Mouse (Mus musculus): Measurements from ENCODE around the gene Rabgap1. TPM values are rescaled to one million over a fixed set of nuclear protein-coding genes. Genes with fewer than 3 reads are reported as not detected.

The Rabgap1 gene
- polyA plus RNA-seq, 1 experiment: 16.0 TPM

- Histone ChIP-seq H3K4me2 (ENCODE audit: low read depth) (peak within 1 kb of the TSS; percentile 78), H3K4me3 (peak within 1 kb of the TSS; percentile 71), H3K79me2 (ENCODE audit: control insufficient read depth, insufficient read depth) (peaks cover 49% of the 10 kb centered on the region), H3K27me3 (ENCODE audit: control insufficient read depth, insufficient read depth, insufficient read length) (no peaks in the 10 kb centered on the region), H3K36me3 (ENCODE audit: control insufficient read depth, insufficient read depth) (no peaks in the 10 kb centered on the region), H3ac (ENCODE audit: control insufficient read depth, insufficient read length) (peak within 1 kb of the TSS; percentile 45)
- no peak for TF ChIP-seq E2F4 (IDR thresholded peaks at IDR 0.05; ENCODE audit: insufficient read depth)
- TF ChIP-seq POLR2AphosphoS2 (IDR thresholded peaks at IDR 0.05; ENCODE audit: insufficient read length, low read depth): peak; percentile 86
- peak; percentile 70 for TF ChIP-seq POLR2A (IDR thresholded peaks at IDR 0.05; ENCODE audit: insufficient read length, low read depth)
- peak; percentile 79 for TF ChIP-seq CEBPB (IDR thresholded peaks at IDR 0.05; ENCODE audit: insufficient read depth, poor library complexity, severe bottlenecking)
- no peak for TF ChIP-seq TCF12 (IDR thresholded peaks at IDR 0.05; ENCODE audit: insufficient read depth, poor library complexity, severe bottlenecking)
- TF ChIP-seq USF1 (IDR thresholded peaks at IDR 0.05; ENCODE audit: low read depth): peak; percentile 84
These were observed 20.5 kb upstream of the Rabgap1 start, which contains the start of gene Rc3h2 for GRCm38 (mm10) chr2:37422306-37423304. Gene Rc3h2, minus strand, starts transcription at chr2:37422903.

DNA sequence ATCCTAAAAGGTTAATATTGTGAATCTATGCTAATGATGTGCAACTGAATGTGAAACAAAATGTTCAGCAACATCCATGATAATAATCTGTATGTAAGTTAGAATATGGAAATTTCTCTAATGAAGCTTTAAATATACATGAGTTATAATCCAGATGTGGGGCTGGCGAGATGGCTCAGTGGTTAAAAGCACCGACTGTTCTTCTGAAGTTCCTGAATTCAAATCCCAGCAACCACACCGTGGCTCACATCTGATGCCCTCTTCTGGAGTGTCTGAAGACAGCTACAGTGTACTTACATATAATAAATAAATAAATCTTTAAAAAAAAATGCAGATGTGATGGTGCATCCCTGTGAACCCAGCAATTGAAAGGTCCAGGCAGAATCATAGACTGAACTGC lies 19.4 kb upstream of the Rabgap1 start:
- Histone ChIP-seq H3K27me3 (ENCODE audit: control insufficient read depth, insufficient read depth, insufficient read length) (no peaks in the 10 kb centered on the region), H3K4me3 (peak overlapping the region; percentile 71), H3ac (ENCODE audit: control insufficient read depth, insufficient read length) (no peak overlapping the region), H3K36me3 (ENCODE audit: control insufficient read depth, insufficient read depth) (peaks cover 1% of the 10 kb centered on the region), H3K4me2 (ENCODE audit: low read depth) (no peak overlapping the region), H3K79me2 (ENCODE audit: control insufficient read depth, insufficient read depth) (peaks cover 39% of the 10 kb centered on the region)
- TF ChIP-seq E2F4 (IDR thresholded peaks at IDR 0.05; ENCODE audit: insufficient read depth): no peak
- no peak for TF ChIP-seq MYOD1 (IDR thresholded peaks at IDR 0.05; ENCODE audit: control insufficient read depth in 1 of 3, insufficient read length in 2 of 3, low read depth in 2 of 3)
- no peak for TF ChIP-seq SRF (IDR thresholded peaks at IDR 0.05; ENCODE audit: control insufficient read depth, insufficient read length, low read depth)
- no peak for TF ChIP-seq CEBPB (IDR thresholded peaks at IDR 0.05; ENCODE audit: insufficient read depth, poor library complexity, severe bottlenecking)
- TF ChIP-seq REST (IDR thresholded peaks at IDR 0.05; ENCODE audit: insufficient read depth, insufficient read length): no peak
- no peak for TF ChIP-seq TCF3 (IDR thresholded peaks at IDR 0.05; ENCODE audit: insufficient read length, low read depth)
- no peak for TF ChIP-seq USF1 (IDR thresholded peaks at IDR 0.05; ENCODE audit: low read depth)
- no peak for TF ChIP-seq POLR2AphosphoS2 (IDR thresholded peaks at IDR 0.05; ENCODE audit: insufficient read length, low read depth)
- TF ChIP-seq MAX (IDR thresholded peaks at IDR 0.05; ENCODE audit: low read depth): no peak
- TF ChIP-seq TCF12 (IDR thresholded peaks at IDR 0.05; ENCODE audit: insufficient read depth, poor library complexity, severe bottlenecking): no peak
- no peak for TF ChIP-seq POLR2A (IDR thresholded peaks at IDR 0.05; ENCODE audit: insufficient read length, low read depth)
- no peak for TF ChIP-seq MYOG (IDR thresholded peaks at IDR 0.05; ENCODE audit: control insufficient read depth in 1 of 3, insufficient read depth in 1 of 3, insufficient read length in 2 of 3, low read depth in 2 of 3)

DNA sequence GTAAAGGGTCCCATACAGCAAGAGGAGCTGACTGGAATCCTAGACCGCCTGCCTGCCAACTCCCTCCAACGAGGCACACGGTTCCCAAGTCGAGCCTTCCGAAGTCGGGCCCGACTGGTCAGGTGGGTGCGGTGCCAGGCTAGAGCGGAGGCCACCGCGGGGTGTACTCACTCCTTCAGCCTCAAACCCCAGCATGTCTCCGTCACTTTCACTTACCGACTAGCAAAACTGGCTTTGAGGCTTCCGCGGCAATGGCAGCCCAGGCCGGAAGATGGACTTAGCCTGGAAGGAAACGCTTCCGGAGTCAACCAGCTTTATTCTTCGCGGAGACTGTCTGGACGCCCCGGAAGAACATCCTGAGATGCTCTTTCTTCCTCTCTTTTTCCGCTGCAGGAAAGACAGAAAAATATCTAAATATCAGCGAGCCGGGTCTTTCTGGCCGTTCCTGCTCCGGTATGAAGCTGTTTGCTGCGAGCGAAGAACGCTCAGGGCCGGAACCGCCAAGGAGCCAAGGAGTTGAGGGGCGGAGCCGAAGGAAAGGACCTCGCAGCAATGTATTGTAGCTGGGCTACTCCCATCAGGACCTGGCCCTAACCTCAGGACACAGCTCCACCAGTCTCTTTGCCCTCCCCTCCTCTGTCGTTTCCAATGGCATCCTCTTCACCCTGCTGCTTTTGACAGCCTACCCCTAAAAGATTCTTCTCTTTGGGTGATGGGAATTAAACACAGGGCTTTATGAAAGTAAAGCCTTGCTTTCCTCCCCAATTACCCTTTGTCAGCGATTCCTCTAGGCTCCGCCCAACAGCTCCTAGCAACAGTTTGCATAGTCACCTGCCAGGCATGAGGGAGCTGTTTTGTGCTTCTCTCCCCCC lies 12.2 kb upstream of the Rabgap1 start:
- H3ac ChIP-seq (ENCODE audit: control insufficient read depth, insufficient read length): peak overlapping the region; percentile 66
- TF ChIP-seq POLR2AphosphoS2 (IDR thresholded peaks at IDR 0.05; ENCODE audit: insufficient read length, low read depth) (peak; percentile 92), POLR2A (IDR thresholded peaks at IDR 0.05; ENCODE audit: insufficient read length, low read depth) (peak; percentile 56), USF1 (IDR thresholded peaks at IDR 0.05; ENCODE audit: low read depth) (no peak)
- H3K27me3 ChIP-seq (ENCODE audit: control insufficient read depth, insufficient read depth, insufficient read length): no peaks in the 10 kb centered on the region
- peaks cover 13% of the 10 kb centered on the region for H3K36me3 ChIP-seq (ENCODE audit: control insufficient read depth, insufficient read depth)
- peaks cover 21% of the 10 kb centered on the region for H3K79me2 ChIP-seq (ENCODE audit: control insufficient read depth, insufficient read depth)
- peak overlapping the region; percentile 92 for H3K4me3 ChIP-seq
- peak overlapping the region; percentile 99 for H3K4me2 ChIP-seq (ENCODE audit: low read depth)

DNA sequence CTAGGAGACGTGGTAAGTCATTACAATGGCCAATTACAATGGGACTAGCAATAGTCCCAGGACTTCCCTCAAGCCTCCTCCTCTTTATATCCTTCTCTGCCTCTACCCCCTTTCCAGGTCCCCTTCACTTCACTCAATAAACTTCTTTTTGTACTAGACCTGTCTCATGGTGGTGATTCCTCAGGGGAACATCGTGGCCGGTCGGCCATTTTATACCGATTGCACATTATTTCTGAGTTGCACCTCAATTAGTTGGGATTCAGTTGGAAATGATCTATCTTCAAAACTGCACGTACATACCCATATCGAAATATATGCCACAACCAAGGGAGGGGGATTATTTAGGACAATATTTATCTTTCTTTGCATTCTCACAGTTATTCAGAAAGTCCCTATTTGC lies 11.5 kb upstream of the Rabgap1 start:
- peak overlapping the region; percentile 99 for H3K4me2 ChIP-seq (ENCODE audit: low read depth)
- H3K36me3 ChIP-seq (ENCODE audit: control insufficient read depth, insufficient read depth): peaks cover 13% of the 10 kb centered on the region
- TF ChIP-seq POLR2A (IDR thresholded peaks at IDR 0.05; ENCODE audit: insufficient read length, low read depth) (no peak), SRF (IDR thresholded peaks at IDR 0.05; ENCODE audit: control insufficient read depth, insufficient read length, low read depth) (no peak), MYOG (IDR thresholded peaks at IDR 0.05; ENCODE audit: control insufficient read depth in 1 of 3, insufficient read depth in 1 of 3, insufficient read length in 2 of 3, low read depth in 2 of 3) (no peak), MAX (IDR thresholded peaks at IDR 0.05; ENCODE audit: low read depth) (no peak), USF1 (IDR thresholded peaks at IDR 0.05; ENCODE audit: low read depth) (no peak)
- H3K79me2 ChIP-seq (ENCODE audit: control insufficient read depth, insufficient read depth): peaks cover 23% of the 10 kb centered on the region
- peak overlapping the region; percentile 92 for H3K4me3 ChIP-seq
- H3K27me3 ChIP-seq (ENCODE audit: control insufficient read depth, insufficient read depth, insufficient read length): no peaks in the 10 kb centered on the region
- H3ac ChIP-seq (ENCODE audit: control insufficient read depth, insufficient read length): no peak overlapping the region

Data from myocyte (in vitro differentiated cells).